Mouse (Mus musculus): ENCODE results near the gene Agbl5. TPM values are rescaled to one million over a fixed set of nuclear protein-coding genes. Genes with fewer than 3 reads are reported as not detected.
"Not testable (repeated sequence)": the region's sequence is repeated elsewhere in the genome, so short reads cannot be mapped to it uniquely, and the experiment has no call there.

The Agbl5 gene
- polyA plus RNA-seq, 1 experiment, result 36.7 TPM

- no peak overlapping the region for H3K4me3 ChIP-seq (replicated peaks)
- H3K36me3 ChIP-seq (replicated peaks; ENCODE audit: low read length), result peaks cover 14% of the 10 kb centered on the region
- H3K9me3 ChIP-seq, result no peaks in the 10 kb centered on the region
- TF ChIP-seq GATA1 (IDR thresholded peaks at IDR 0.05; ENCODE audit: borderline replicate concordance, low read length), result no peak
- no peak for TF ChIP-seq FLI1 (IDR thresholded peaks at IDR 0.05; ENCODE audit: low read length)
- H3K27me3 ChIP-seq (replicated peaks), result peaks cover 40% of the 10 kb centered on the region
- peaks cover 56% of the 10 kb centered on the region for H3K4me1 ChIP-seq
Observed at GRCm38 (mm10) chr5:30866871-30867270, 21.6 kb upstream of the Agbl5 start.

- no peak for TF ChIP-seq GATA1 (IDR thresholded peaks at IDR 0.05; ENCODE audit: borderline replicate concordance, low read length)
- TF ChIP-seq FLI1 (IDR thresholded peaks at IDR 0.05; ENCODE audit: low read length), result no peak
- peaks cover 32% of the 10 kb centered on the region for H3K27me3 ChIP-seq (replicated peaks)
- H3K9me3 ChIP-seq, result no peaks in the 10 kb centered on the region
- peaks cover 22% of the 10 kb centered on the region for H3K36me3 ChIP-seq (replicated peaks; ENCODE audit: low read length)
- H3K4me3 ChIP-seq (replicated peaks), result peak within 1 kb of the TSS; percentile 97
- peaks cover 64% of the 10 kb centered on the region for H3K4me1 ChIP-seq
Observed at GRCm38 (mm10) chr5:30867712-30868111, 20.8 kb upstream of the Agbl5 start, which contains the start of gene Tmem214. Gene Tmem214, plus strand, starts transcription at chr5:30868012.

GRCm38 (mm10) chr5:30868981-30869380 lies 19.5 kb upstream of the Agbl5 start:
- no peaks in the 10 kb centered on the region for H3K9me3 ChIP-seq
- H3K27me3 ChIP-seq (replicated peaks), result peaks cover 20% of the 10 kb centered on the region
- peak overlapping the region; percentile 97 for H3K4me3 ChIP-seq (replicated peaks)
- TF ChIP-seq FLI1 (IDR thresholded peaks at IDR 0.05; ENCODE audit: low read length) (no peak), GATA1 (IDR thresholded peaks at IDR 0.05; ENCODE audit: borderline replicate concordance, low read length) (no peak)
- H3K36me3 ChIP-seq (replicated peaks; ENCODE audit: low read length), result peaks cover 35% of the 10 kb centered on the region
- peaks cover 57% of the 10 kb centered on the region for H3K4me1 ChIP-seq

- H3K27me3 ChIP-seq (replicated peaks), result peaks cover 15% of the 10 kb centered on the region
- H3K4me3 ChIP-seq (replicated peaks), result peak overlapping the region; percentile 97
- H3K9me3 ChIP-seq, result no peaks in the 10 kb centered on the region
- no peak for TF ChIP-seq GATA1 (IDR thresholded peaks at IDR 0.05; ENCODE audit: borderline replicate concordance, low read length)
- TF ChIP-seq FLI1 (IDR thresholded peaks at IDR 0.05; ENCODE audit: low read length), result no peak
- H3K4me1 ChIP-seq, result peaks cover 51% of the 10 kb centered on the region
- H3K36me3 ChIP-seq (replicated peaks; ENCODE audit: low read length), result peaks cover 41% of the 10 kb centered on the region
Observed at GRCm38 (mm10) chr5:30869405-30870130, 18.9 kb upstream of the Agbl5 start.

- Histone ChIP-seq H3K4me3 (replicated peaks) (peak overlapping the region; percentile 97), H3K4me1 (peaks cover 46% of the 10 kb centered on the region), H3K27me3 (replicated peaks) (peaks cover 10% of the 10 kb centered on the region), H3K36me3 (replicated peaks; ENCODE audit: low read length) (peaks cover 46% of the 10 kb centered on the region), H3K9me3 (no peaks in the 10 kb centered on the region)
- no peak for TF ChIP-seq GATA1 (IDR thresholded peaks at IDR 0.05; ENCODE audit: borderline replicate concordance, low read length)
- TF ChIP-seq FLI1 (IDR thresholded peaks at IDR 0.05; ENCODE audit: low read length), result no peak
Observed at GRCm38 (mm10) chr5:30870131-30870406, 18.4 kb upstream of the Agbl5 start.

GRCm38 (mm10) chr5:30872574-30872973 lies 15.9 kb upstream of the Agbl5 start:
- Histone ChIP-seq H3K9me3 (no peaks in the 10 kb centered on the region), H3K4me3 (replicated peaks) (no peak overlapping the region), H3K36me3 (replicated peaks; ENCODE audit: low read length) (peaks cover 71% of the 10 kb centered on the region), H3K27me3 (replicated peaks) (no peaks in the 10 kb centered on the region), H3K4me1 (peaks cover 50% of the 10 kb centered on the region)
- no peak for TF ChIP-seq GATA1 (IDR thresholded peaks at IDR 0.05; ENCODE audit: borderline replicate concordance, low read length)
- TF ChIP-seq FLI1 (IDR thresholded peaks at IDR 0.05; ENCODE audit: low read length), result no peak

- no peaks in the 10 kb centered on the region for H3K27me3 ChIP-seq (replicated peaks)
- no peaks in the 10 kb centered on the region for H3K9me3 ChIP-seq
- H3K4me1 ChIP-seq, result peaks cover 58% of the 10 kb centered on the region
- no peak overlapping the region for H3K4me3 ChIP-seq (replicated peaks)
- no peak for TF ChIP-seq FLI1 (IDR thresholded peaks at IDR 0.05; ENCODE audit: low read length)
- TF ChIP-seq GATA1 (IDR thresholded peaks at IDR 0.05; ENCODE audit: borderline replicate concordance, low read length), result no peak
- H3K36me3 ChIP-seq (replicated peaks; ENCODE audit: low read length), result peaks cover 85% of the 10 kb centered on the region
Observed at GRCm38 (mm10) chr5:30874365-30874764, 14.1 kb upstream of the Agbl5 start.

- H3K4me1 ChIP-seq, result peaks cover 50% of the 10 kb centered on the region
- no peaks in the 10 kb centered on the region for H3K9me3 ChIP-seq
- no peaks in the 10 kb centered on the region for H3K27me3 ChIP-seq (replicated peaks)
- TF ChIP-seq FLI1 (IDR thresholded peaks at IDR 0.05; ENCODE audit: low read length) (no peak), GATA1 (IDR thresholded peaks at IDR 0.05; ENCODE audit: borderline replicate concordance, low read length) (no peak)
- H3K36me3 ChIP-seq (replicated peaks; ENCODE audit: low read length), result peaks cover 53% of the 10 kb centered on the region
- H3K4me3 ChIP-seq (replicated peaks), result no peak overlapping the region
Observed at GRCm38 (mm10) chr5:30878616-30879015, 9.9 kb upstream of the Agbl5 start.

- TF ChIP-seq FLI1 (IDR thresholded peaks at IDR 0.05; ENCODE audit: low read length) (no peak), GATA1 (IDR thresholded peaks at IDR 0.05; ENCODE audit: borderline replicate concordance, low read length) (no peak)
Observed at GRCm38 (mm10) chr5:30879347-30879943, 9.0 kb upstream of the Agbl5 start.

GRCm38 (mm10) chr5:30881839-30882238 lies 6.7 kb upstream of the Agbl5 start:
- Histone ChIP-seq H3K4me1 (peaks cover 45% of the 10 kb centered on the region), H3K36me3 (replicated peaks; ENCODE audit: low read length) (peaks cover 21% of the 10 kb centered on the region)
- not testable (repeated sequence) for H3K4me3 ChIP-seq (replicated peaks); H3K9me3 ChIP-seq; H3K27me3 ChIP-seq (replicated peaks)

More at GRCm38 (mm10) chr5:30879347-30879943, 9.0 kb upstream of the Agbl5 start:
- H3K36me3 ChIP-seq (replicated peaks; ENCODE audit: low read length), result peaks cover 45% of the 10 kb centered on the region
- H3K9me3 ChIP-seq, result no peaks in the 10 kb centered on the region
- H3K4me3 ChIP-seq (replicated peaks), result no peak overlapping the region
- H3K27me3 ChIP-seq (replicated peaks), result no peaks in the 10 kb centered on the region
- H3K4me1 ChIP-seq, result peaks cover 50% of the 10 kb centered on the region
